Mouse (Mus musculus) kidney, embryonic 14.5 days (tissue): Measurements from ENCODE around the gene Gm15127. TPM values are rescaled to one million over a fixed set of nuclear protein-coding genes. Genes with fewer than 3 reads are reported as not detected.
"Not testable (repeated sequence)": the region's sequence is repeated elsewhere in the genome, so short reads cannot be mapped to it uniquely, and the experiment has no call there.

Experiments
- ATAC-seq: fragments of 200-750 bp; cut with Nextera tagmentation; 2 replicates; pipeline ENCODE4 v1.8.0; 2017; ENCODE audit warnings: moderate number of reproducible peaks, mild to moderate bottlenecking, moderate TSS enrichment, moderate library complexity; ENCODE audit not compliant: low FRiP score, low TSS enrichment
- H3K27ac ChIP-seq: fragments of 300-500 bp; sonication (generic); 2 replicates; pipeline ENCODE4 v1.5.1; 2014; ENCODE audit warnings: low read depth, mild to moderate bottlenecking, low read length, moderate library complexity, mixed read lengths
- H3K27me3 ChIP-seq: fragments of 300-500 bp; sonication (generic); 2 replicates; pipeline ENCODE4 v1.6.1; 2014; ENCODE audit warnings: mild to moderate bottlenecking, low read length; ENCODE audit not compliant: control insufficient read depth, insufficient read depth
- H3K36me3 ChIP-seq: fragments of 300-500 bp; sonication (generic); 2 replicates; pipeline ENCODE4 v1.6.1; 2014; ENCODE audit warnings: low read length, mixed read lengths; ENCODE audit not compliant: control insufficient read depth, insufficient read depth
- H3K4me1 ChIP-seq: fragments of 300-500 bp; sonication (generic); 2 replicates; pipeline ENCODE4 v1.6.1; 2014; ENCODE audit warnings: low read length, mixed read lengths; ENCODE audit not compliant: control insufficient read depth, insufficient read depth
- H3K4me2 ChIP-seq: fragments of 300-500 bp; sonication (generic); replicated peaks from 2 replicates; pipeline ENCODE4 v1.6.1; 2014; ENCODE audit warnings: low read depth, mild to moderate bottlenecking, low read length
- H3K4me3 ChIP-seq: fragments of 300-500 bp; sonication (generic); 2 replicates; pipeline ENCODE4 v1.5.1; 2014; ENCODE audit warnings: mild to moderate bottlenecking, low read length
- H3K9ac ChIP-seq: fragments of 300-500 bp; sonication (generic); 2 replicates; pipeline ENCODE4 v1.6.1; 2014; ENCODE audit warnings: low read depth, mild to moderate bottlenecking, low read length, moderate library complexity
- H3K9me3 ChIP-seq: fragments of 300-500 bp; sonication (generic); 2 replicates; pipeline ENCODE4 v1.6.1; 2016; ENCODE audit warnings: low read length; ENCODE audit not compliant: control insufficient read depth
- WGBS: fragments of 180-500 bp; shearing (Covaris S2); extraction: QIAGEN DNeasy Blood & Tissue Kit; methylation state at CpG from one replicate; pipeline ENCODE4 v1.1.7; 2014; 5-methylcytosine and 5-hydroxymethylcytosine counted together
- polyA plus RNA-seq: library from polyadenylated mRNA; unstranded; fragments of >200 nt; fragmentation: Nextera tagmentation; extraction: Ambion mirVana; gene quantifications from 2 replicates; pipeline ENCODE4 v1.2.1, GENCODE M21; 2014

Gene Gm15127
- polyA plus RNA-seq, result not detected in 2 replicates

DNA sequence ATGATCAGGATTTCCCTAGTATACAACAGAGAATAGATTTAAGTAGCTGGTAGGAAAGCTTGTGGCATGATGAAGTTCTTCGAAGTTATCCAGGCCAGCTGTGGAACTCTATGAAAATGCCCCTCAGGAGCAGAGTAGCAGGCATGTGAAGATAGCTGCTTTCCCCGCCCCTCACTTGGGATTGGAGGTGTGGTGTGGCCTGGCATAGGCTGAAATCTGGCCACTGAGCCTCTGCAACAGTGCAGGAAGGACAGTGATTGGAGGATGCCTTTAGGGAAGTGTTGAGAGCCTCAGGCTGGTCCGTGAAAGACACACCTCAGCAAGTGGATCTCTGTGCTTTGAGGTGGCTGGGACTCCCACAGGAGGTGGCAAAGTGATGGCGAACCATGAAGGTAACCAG lies at the start of gene Gm15127:
TSS of gene Gm15127 (plus strand) at position 301 of the 400 bp plus-strand sequence.
- WGBS, result 85% methylated on average over 2 of the region's 4 CpGs
- not testable (repeated sequence) for H3K27ac ChIP-seq, H3K4me1 ChIP-seq, ATAC-seq, H3K27me3 ChIP-seq, H3K36me3 ChIP-seq, H3K9me3 ChIP-seq, H3K4me2 ChIP-seq, H3K9ac ChIP-seq, H3K4me3 ChIP-seq

DNA sequence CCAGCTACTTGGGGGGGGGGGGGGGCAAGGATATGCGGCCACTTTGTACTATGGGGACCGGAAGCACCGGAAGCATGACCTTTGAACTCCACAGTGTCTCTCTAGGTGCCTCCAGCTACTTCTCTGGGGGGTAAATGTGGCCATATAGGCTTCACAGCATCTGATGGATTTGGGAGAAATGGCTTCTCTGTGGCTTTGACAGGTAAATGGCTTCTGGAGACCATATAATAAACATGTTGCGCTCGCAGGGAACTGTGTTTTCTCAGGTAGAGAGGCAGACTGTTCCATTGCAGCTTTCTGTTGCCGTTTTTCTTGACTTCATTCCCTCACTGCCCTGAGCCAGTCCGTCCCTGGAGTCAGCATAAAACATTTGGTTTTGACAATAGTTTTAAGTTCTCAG lies 48.3 kb upstream of the Gm15127 start, which contains the start of gene Gm8334:
TSS of gene Gm8334 (minus strand) at position 101 of the 400 bp plus-strand sequence.
- 86% methylated on average over 4 of the region's 7 CpGs for WGBS
- not testable (repeated sequence) for H3K9ac ChIP-seq, ATAC-seq, H3K27me3 ChIP-seq, H3K4me1 ChIP-seq, H3K4me3 ChIP-seq, H3K36me3 ChIP-seq, H3K4me2 ChIP-seq, H3K9me3 ChIP-seq, H3K27ac ChIP-seq

DNA sequence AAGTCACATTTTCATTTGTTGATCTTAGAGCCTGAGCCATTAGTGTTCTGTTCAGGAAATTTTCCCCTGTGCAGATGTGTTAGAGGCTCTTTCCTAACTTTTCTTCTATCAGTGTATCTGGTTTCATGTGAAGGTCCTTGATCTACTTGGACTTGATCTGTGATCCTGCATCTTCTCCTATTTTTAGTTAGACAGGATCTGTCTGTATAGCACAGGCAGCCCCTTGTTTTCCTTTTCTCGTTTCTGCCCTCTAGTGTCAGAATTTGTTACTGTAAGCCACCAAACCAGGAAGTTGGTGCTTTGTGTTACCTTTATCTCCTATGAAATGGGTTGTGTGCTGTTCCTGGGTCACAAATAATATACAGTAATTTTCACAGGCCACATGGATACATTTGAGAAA lies 12.9 kb downstream of the Gm15127 start:
- H3K36me3 ChIP-seq, H3K9me3 ChIP-seq, H3K4me3 ChIP-seq, H3K4me1 ChIP-seq, H3K9ac ChIP-seq, H3K27ac ChIP-seq, H3K4me2 ChIP-seq, ATAC-seq, H3K27me3 ChIP-seq: not testable (repeated sequence)
- WGBS, result 35% methylated on average over 1 of the region's 1 CpGs

Other genes with a start within 250 kb of the Gm15127 start
- not detected in 2 replicates for gene Gm15114, start 174.6 kb upstream of the Gm15127 start, polyA plus RNA-seq
- gene Gm8334, start 48.4 kb upstream of the Gm15127 start, polyA plus RNA-seq, result not detected in 2 replicates
- not detected in 2 replicates for gene Luzp4, start 194.0 kb downstream of the Gm15127 start, polyA plus RNA-seq